Mouse (Mus musculus): ENCODE results near the gene Rpn2.

GRCm38 (mm10) chr2:157288996-157289395 lies 10.2 kb downstream of the Rpn2 start:
- TF ChIP-seq CTCF (IDR thresholded peaks at IDR 0.05; ENCODE audit: extremely low read depth, insufficient read depth, low read length) (no peak), POLR2A (IDR thresholded peaks at IDR 0.05; ENCODE audit: extremely low read depth, insufficient read depth, low read length) (no peak)
